23 mouse cellular contexts compared by ENCODE assay signal in the genomic region with DNA sequence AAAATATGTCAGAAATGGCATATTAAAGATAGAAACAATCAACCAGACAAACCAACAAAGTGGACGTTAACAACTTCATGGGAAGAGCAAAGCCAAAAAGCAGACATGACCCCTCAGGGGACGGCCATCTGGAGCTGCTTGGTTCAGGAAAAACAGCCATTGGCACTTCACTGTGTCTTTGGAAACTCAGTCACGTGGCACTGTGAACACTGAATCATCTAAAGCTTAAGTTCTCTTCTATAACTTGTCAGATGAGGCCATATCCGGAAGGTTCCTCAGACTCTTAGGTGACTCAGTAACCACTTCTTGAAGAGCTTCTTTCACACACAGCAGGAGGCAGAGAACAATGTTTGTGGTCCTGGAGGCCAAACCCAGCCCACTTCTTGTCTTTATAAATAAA.
"Had no signal": no experiment of that assay in that cellular context is flagged by ENCODE, and none has a peak within 500 bp of the region (broad histone marks: within the 10 kb centered on the region; RNA-seq: fewer than 3 reads in every experiment).

No protein-coding gene starts in this region.

- H3K4me3 ChIP-seq: limb, embryonic 10.5 days; limb, embryonic 13.5 days; liver, embryonic 12.5 days; liver, embryonic 15.5 days; lung, embryonic 15.5 days; megakaryocyte, embryonic 14.5 days; midbrain, embryonic 10.5 days; midbrain, embryonic 13.5 days; neural tube, embryonic 12.5 days; neural tube, embryonic 15.5 days had no signal

- H3K4me1 ChIP-seq: liver, embryonic 12.5 days; liver, embryonic 15.5 days; lung, embryonic 15.5 days; megakaryocyte, embryonic 14.5 days; midbrain, embryonic 10.5 days; neural tube, embryonic 12.5 days had no signal

- H3K36me3 ChIP-seq: limb, embryonic 13.5 days; liver, embryonic 12.5 days; liver, embryonic 15.5 days; lung, embryonic 15.5 days; midbrain, embryonic 10.5 days; midbrain, embryonic 13.5 days; neural tube, embryonic 12.5 days; neural tube, embryonic 15.5 days had no signal

- H3K27ac ChIP-seq: kidney, postnatal 0 days; limb, embryonic 10.5 days; limb, embryonic 13.5 days; liver, embryonic 12.5 days; liver, embryonic 15.5 days; lung, embryonic 15.5 days; midbrain, embryonic 10.5 days; midbrain, embryonic 13.5 days; neural tube, embryonic 12.5 days; neural tube, embryonic 15.5 days had no signal

- H3K4me2 ChIP-seq: limb, embryonic 13.5 days; liver, embryonic 12.5 days; liver, embryonic 15.5 days; lung, embryonic 15.5 days; midbrain, embryonic 13.5 days; neural tube, embryonic 12.5 days; neural tube, embryonic 15.5 days had no signal

- DNase-seq: kidney, postnatal 36 days; layer of hippocampus, postnatal 36 days; liver; lung, adult 18-20 months; lung, postnatal 10 days; lung, postnatal 36 days; retina, postnatal 1 day; right cerebral cortex, postnatal 25 days; spleen, adult 18-20 months; thymus, adult 18-20 months; thymus, postnatal 36 days had no signal

- H3K9ac ChIP-seq: limb, embryonic 13.5 days; liver, embryonic 12.5 days; liver, embryonic 15.5 days; lung, embryonic 15.5 days; midbrain, embryonic 13.5 days; neural tube, embryonic 12.5 days; neural tube, embryonic 15.5 days had no signal

- H3K9me3 ChIP-seq: limb, embryonic 10.5 days; limb, embryonic 13.5 days; liver, embryonic 12.5 days; liver, embryonic 15.5 days; lung, embryonic 15.5 days; megakaryocyte, embryonic 14.5 days; midbrain, embryonic 10.5 days; midbrain, embryonic 13.5 days; neural tube, embryonic 12.5 days; neural tube, embryonic 15.5 days had no signal

- H3K27me3 ChIP-seq: liver, embryonic 12.5 days; liver, embryonic 15.5 days; lung, embryonic 15.5 days; megakaryocyte, embryonic 14.5 days; midbrain, embryonic 13.5 days; neural tube, embryonic 12.5 days; neural tube, embryonic 15.5 days had no signal

- ATAC-seq: liver, embryonic 12.5 days; midbrain, embryonic 13.5 days; midbrain, embryonic 16.5 days had no signal
